Mouse (Mus musculus) layer of hippocampus, adult 9-10 months (tissue): Measurements from ENCODE around the gene St6galnac3.

Experiments used
- DNase-seq: peaks from one replicate; pipeline ENCODE4 v3.0.0; 2022; ENCODE audit warnings: low spot score

St6galnac3 gene

GRCm38 (mm10) chr3:153582065-153582464, 142.9 kb downstream of the St6galnac3 start:
- DNase-seq, result no peak

GRCm38 (mm10) chr3:153580625-153581024, 144.3 kb downstream of the St6galnac3 start:
- no peak for DNase-seq

GRCm38 (mm10) chr3:153580136-153580535, 144.8 kb downstream of the St6galnac3 start:
- no peak for DNase-seq

- DNase-seq, result no peak
Measured at GRCm38 (mm10) chr3:153577286-153577685, 147.7 kb downstream of the St6galnac3 start.

GRCm38 (mm10) chr3:153571152-153571551, 153.8 kb downstream of the St6galnac3 start:
- DNase-seq, result peak; percentile 77

GRCm38 (mm10) chr3:153568815-153569214, 156.2 kb downstream of the St6galnac3 start:
- DNase-seq, result no peak

- peak; percentile 54 for DNase-seq
Measured at GRCm38 (mm10) chr3:153567913-153568312, 157.1 kb downstream of the St6galnac3 start.

GRCm38 (mm10) chr3:153567512-153567911, 157.5 kb downstream of the St6galnac3 start:
- no peak for DNase-seq

GRCm38 (mm10) chr3:153566100-153566499, 158.9 kb downstream of the St6galnac3 start:
- no peak for DNase-seq

- no peak for DNase-seq
Measured at GRCm38 (mm10) chr3:153560897-153561296, 164.1 kb downstream of the St6galnac3 start.

GRCm38 (mm10) chr3:153559586-153559985, 165.4 kb downstream of the St6galnac3 start:
- no peak for DNase-seq

- no peak for DNase-seq
Measured at GRCm38 (mm10) chr3:153556621-153557020, 168.4 kb downstream of the St6galnac3 start.

GRCm38 (mm10) chr3:153553712-153554111, 171.3 kb downstream of the St6galnac3 start:
- no peak for DNase-seq

- DNase-seq, result no peak
Measured at GRCm38 (mm10) chr3:153553226-153553625, 171.7 kb downstream of the St6galnac3 start.

- DNase-seq, result no peak
Measured at GRCm38 (mm10) chr3:153546936-153547683, 177.9 kb downstream of the St6galnac3 start.

- DNase-seq, result no peak
Measured at GRCm38 (mm10) chr3:153539851-153540250, 185.1 kb downstream of the St6galnac3 start.

- DNase-seq, result no peak
Measured at GRCm38 (mm10) chr3:153538396-153538795, 186.6 kb downstream of the St6galnac3 start.

GRCm38 (mm10) chr3:153537435-153537834, 187.5 kb downstream of the St6galnac3 start:
- DNase-seq, result no peak

- no peak for DNase-seq
Measured at GRCm38 (mm10) chr3:153536260-153536659, 188.7 kb downstream of the St6galnac3 start.

GRCm38 (mm10) chr3:153529174-153529573, 195.8 kb downstream of the St6galnac3 start:
- DNase-seq, result no peak

- no peak for DNase-seq
Measured at GRCm38 (mm10) chr3:153525151-153525768, 199.7 kb downstream of the St6galnac3 start.

GRCm38 (mm10) chr3:153516848-153517247, 208.1 kb downstream of the St6galnac3 start:
- no peak for DNase-seq

- no peak for DNase-seq
Measured at GRCm38 (mm10) chr3:153513501-153514060, 211.4 kb downstream of the St6galnac3 start.
